Mouse (Mus musculus) common myeloid progenitor, adult 5-6 weeks (primary cell): ENCODE results near the gene Stx6. TPM values are rescaled to one million over a fixed set of nuclear protein-coding genes. Genes with fewer than 3 reads are reported as not detected.
A peak's percentile ranks its signal among the peaks of the same experiment; 100 is the strongest.

ENCODE experiments used
- ATAC-seq: replicated peaks from 2 replicates; pipeline ENCODE4 v1.8.0; 2016; ENCODE audit warnings: low read depth, mild to moderate bottlenecking, moderate TSS enrichment, inconsistent platforms; ENCODE audit not compliant: poor library complexity, severe bottlenecking
- total RNA-seq: library from RNA; stranded (forward); fragments of 200-1000, 187-1606 nt; gene quantifications from 2 replicates; pipeline ENCODE4 v1.2.3, GENCODE M21; 2017

Stx6 gene
- total RNA-seq, 1 experiment from 2014 or later, result 32.6 TPM

- ATAC-seq, result no peak
Observed at GRCm38 (mm10) chr1:155204560-155205162, 46.1 kb downstream of the Stx6 start.

GRCm38 (mm10) chr1:155205311-155205710 lies 46.8 kb downstream of the Stx6 start:
- no peak for ATAC-seq

GRCm38 (mm10) chr1:155205822-155206660 lies 47.5 kb downstream of the Stx6 start:
- ATAC-seq, result peak; percentile 53

GRCm38 (mm10) chr1:155207859-155208258 lies 49.3 kb downstream of the Stx6 start:
- no peak for ATAC-seq

- ATAC-seq, result peak; percentile 26
Observed at GRCm38 (mm10) chr1:155210011-155210763, 51.7 kb downstream of the Stx6 start.

- no peak for ATAC-seq
Observed at GRCm38 (mm10) chr1:155211017-155211416, 52.5 kb downstream of the Stx6 start.

GRCm38 (mm10) chr1:155212081-155212480 lies 53.6 kb downstream of the Stx6 start:
- ATAC-seq, result no peak; the same call in 1 of the 2 replicates

- no peak for ATAC-seq
Observed at GRCm38 (mm10) chr1:155212493-155212892, 54.0 kb downstream of the Stx6 start.

- ATAC-seq, result no peak
Observed at GRCm38 (mm10) chr1:155212936-155213774, 54.6 kb downstream of the Stx6 start.

- ATAC-seq, result no peak
Observed at GRCm38 (mm10) chr1:155213912-155214311, 55.4 kb downstream of the Stx6 start.

- ATAC-seq, result no peak; the same call in 1 of the 2 replicates
Observed at GRCm38 (mm10) chr1:155215066-155215764, 56.7 kb downstream of the Stx6 start.

GRCm38 (mm10) chr1:155216313-155216712 lies 57.8 kb downstream of the Stx6 start:
- no peak for ATAC-seq

- ATAC-seq, result no peak
Observed at GRCm38 (mm10) chr1:155216844-155217243, 58.3 kb downstream of the Stx6 start.

- ATAC-seq, result peak; percentile 31; the same call in 1 of the 2 replicates
Observed at GRCm38 (mm10) chr1:155217865-155218541, 59.5 kb downstream of the Stx6 start.

GRCm38 (mm10) chr1:155218924-155219323 lies 60.4 kb downstream of the Stx6 start:
- no peak for ATAC-seq

- ATAC-seq, result no peak
Observed at GRCm38 (mm10) chr1:155222101-155222669, 63.7 kb downstream of the Stx6 start.

GRCm38 (mm10) chr1:155223036-155223435 lies 64.5 kb downstream of the Stx6 start:
- peak; percentile 74 for ATAC-seq

- peak; percentile 75 for ATAC-seq
Observed at GRCm38 (mm10) chr1:155223849-155224554, 65.5 kb downstream of the Stx6 start.
